Mouse (Mus musculus) kidney, embryonic 16.5 days (tissue): ENCODE measurements around the gene Fkbp14. TPM values are rescaled to one million over a fixed set of nuclear protein-coding genes. Genes with fewer than 3 reads are reported as not detected.

Experiments
- ATAC-seq: fragments of 200-750 bp; cut with Nextera tagmentation; 2 replicates; pipeline ENCODE4 v1.8.0; 2017; ENCODE audit warnings: moderate TSS enrichment; ENCODE audit not compliant: low FRiP score, low TSS enrichment
- H3K27ac ChIP-seq: fragments of 300-500 bp; sonication (generic); 2 replicates; pipeline ENCODE4 v1.5.1; 2014; ENCODE audit warnings: low read length
- H3K27me3 ChIP-seq: fragments of 300-500 bp; sonication (generic); 2 replicates; pipeline ENCODE4 v1.6.1; 2014; ENCODE audit warnings: low read length, control low read depth, mixed read lengths; ENCODE audit not compliant: insufficient read depth
- H3K36me3 ChIP-seq: fragments of 300-500 bp; sonication (generic); 2 replicates; pipeline ENCODE4 v1.6.1; 2014; ENCODE audit warnings: low read length, control low read depth, mixed read lengths; ENCODE audit not compliant: insufficient read depth
- H3K4me1 ChIP-seq: fragments of 300-500 bp; sonication (generic); 2 replicates; pipeline ENCODE4 v1.6.1; 2014; ENCODE audit warnings: low read length, control low read depth, mixed read lengths; ENCODE audit not compliant: insufficient read depth
- H3K4me2 ChIP-seq: fragments of 300-500 bp; sonication (generic); replicated peaks from 2 replicates; pipeline ENCODE4 v1.6.1; 2014; ENCODE audit warnings: low read depth, low read length
- H3K4me3 ChIP-seq: fragments of 300-500 bp; sonication (generic); 2 replicates; pipeline ENCODE4 v1.5.1; 2014; ENCODE audit warnings: mild to moderate bottlenecking, low read length
- H3K9ac ChIP-seq: fragments of 300-500 bp; sonication (generic); replicated peaks from 2 replicates; pipeline ENCODE4 v1.6.1; 2014; ENCODE audit warnings: low read length
- H3K9me3 ChIP-seq: fragments of 300-500 bp; sonication (generic); 2 replicates; pipeline ENCODE4 v1.6.1; 2016; ENCODE audit warnings: low read length, control low read depth
- WGBS: fragments of 180-500 bp; shearing (Covaris S2); extraction: QIAGEN DNeasy Blood & Tissue Kit; methylation state at CpG from one replicate; pipeline ENCODE4 v1.1.7; 2014; 5-methylcytosine and 5-hydroxymethylcytosine counted together
- polyA plus RNA-seq: library from polyadenylated mRNA; unstranded; fragments of >200 nt; fragmentation: Nextera tagmentation; extraction: Ambion mirVana; gene quantifications from 2 replicates; pipeline ENCODE4 v1.2.1, GENCODE M21; 2015

The Fkbp14 gene
- polyA plus RNA-seq, 1 experiment from 2014 or later = 30.9 TPM

GRCm38 (mm10) chr6:54592938-54593535 lies 4.1 kb downstream of the Fkbp14 start:
- no peaks in the 10 kb centered on the region for H3K9me3 ChIP-seq
- peak; percentile 85 for ATAC-seq
- H3K27ac ChIP-seq = peak overlapping the region; percentile 71
- H3K4me2 ChIP-seq = peak overlapping the region; percentile 82
- H3K27me3 ChIP-seq = no peaks in the 10 kb centered on the region
- no peaks in the 10 kb centered on the region for H3K36me3 ChIP-seq
- H3K4me1 ChIP-seq = peaks cover 26% of the 10 kb centered on the region
- WGBS = 0% methylated on average over 20 of the region's 20 CpGs
- H3K4me3 ChIP-seq = peak overlapping the region; percentile 77
- H3K9ac ChIP-seq = peak overlapping the region; percentile 82

- peaks cover 26% of the 10 kb centered on the region for H3K4me1 ChIP-seq
- no peaks in the 10 kb centered on the region for H3K9me3 ChIP-seq
- no peak overlapping the region for H3K27ac ChIP-seq
- peak overlapping the region; percentile 33 for H3K4me3 ChIP-seq
- peak overlapping the region; percentile 49 for H3K4me2 ChIP-seq
- no peaks in the 10 kb centered on the region for H3K27me3 ChIP-seq
- 34% methylated on average over 6 of the region's 6 CpGs for WGBS
- H3K9ac ChIP-seq = 0 out of 2 replicates have a peak overlapping the region, but pooled peaks have one; percentile 39
- no peak for ATAC-seq
- no peaks in the 10 kb centered on the region for H3K36me3 ChIP-seq
Observed at GRCm38 (mm10) chr6:54591778-54592177, 5.3 kb downstream of the Fkbp14 start.

- Histone ChIP-seq H3K36me3 (no peaks in the 10 kb centered on the region), H3K27ac (no peak overlapping the region), H3K4me2 (no peak overlapping the region), H3K4me1 (peaks cover 15% of the 10 kb centered on the region), H3K27me3 (no peaks in the 10 kb centered on the region), H3K4me3 (no peak overlapping the region), H3K9ac (no peak overlapping the region), H3K9me3 (no peaks in the 10 kb centered on the region)
- ATAC-seq = no peak
- WGBS = 97% methylated on average over 2 of the region's 2 CpGs
Observed at GRCm38 (mm10) chr6:54590691-54591090, 6.4 kb downstream of the Fkbp14 start.

GRCm38 (mm10) chr6:54588212-54588611 lies 8.9 kb downstream of the Fkbp14 start:
- 64% methylated on average over 1 of the region's 1 CpGs for WGBS
- Histone ChIP-seq H3K4me3 (no peak overlapping the region), H3K4me2 (no peak overlapping the region), H3K4me1 (peaks cover 7% of the 10 kb centered on the region; the same call in 1 of the 2 replicates), H3K27me3 (no peaks in the 10 kb centered on the region), H3K27ac (no peak overlapping the region), H3K9ac (no peak overlapping the region), H3K36me3 (peaks cover 5% of the 10 kb centered on the region; the same call in 1 of the 2 replicates), H3K9me3 (no peaks in the 10 kb centered on the region)
- no peak for ATAC-seq

- Histone ChIP-seq H3K4me1 (peaks cover 7% of the 10 kb centered on the region; the same call in 1 of the 2 replicates), H3K36me3 (peaks cover 5% of the 10 kb centered on the region; the same call in 1 of the 2 replicates), H3K9ac (no peak overlapping the region), H3K27ac (no peak overlapping the region), H3K9me3 (no peaks in the 10 kb centered on the region), H3K4me2 (no peak overlapping the region), H3K27me3 (no peaks in the 10 kb centered on the region), H3K4me3 (no peak overlapping the region)
- WGBS = 48% methylated on average over 4 of the region's 4 CpGs
- ATAC-seq = no peak
Observed at GRCm38 (mm10) chr6:54587683-54588082, 9.4 kb downstream of the Fkbp14 start.

- peaks cover 5% of the 10 kb centered on the region; the same call in 1 of the 2 replicates for H3K36me3 ChIP-seq
- no peak for ATAC-seq
- no peaks in the 10 kb centered on the region for H3K27me3 ChIP-seq
- no peaks in the 10 kb centered on the region for H3K9me3 ChIP-seq
- no peak overlapping the region for H3K9ac ChIP-seq
- no peak overlapping the region for H3K4me3 ChIP-seq
- H3K27ac ChIP-seq = no peak overlapping the region
- peaks cover 3% of the 10 kb centered on the region; the same call in 1 of the 2 replicates for H3K4me1 ChIP-seq
- no peak overlapping the region for H3K4me2 ChIP-seq
- 81% methylated on average over 8 of the region's 8 CpGs for WGBS
Observed at GRCm38 (mm10) chr6:54586911-54587310, 10.2 kb downstream of the Fkbp14 start.

- WGBS = 36% methylated on average over 2 of the region's 2 CpGs
- Histone ChIP-seq H3K36me3 (peaks cover 5% of the 10 kb centered on the region; the same call in 1 of the 2 replicates), H3K4me2 (no peak overlapping the region), H3K27ac (no peak overlapping the region), H3K4me3 (no peak overlapping the region), H3K9me3 (no peaks in the 10 kb centered on the region), H3K27me3 (no peaks in the 10 kb centered on the region), H3K9ac (no peak overlapping the region), H3K4me1 (no peaks in the 10 kb centered on the region; the same call in 1 of the 2 replicates)
- no peak for ATAC-seq
Observed at GRCm38 (mm10) chr6:54586175-54586574, 10.9 kb downstream of the Fkbp14 start.

GRCm38 (mm10) chr6:54573218-54573955 lies 23.7 kb downstream of the Fkbp14 start:
- 12% methylated on average over 6 of the region's 6 CpGs for whole genome bisulfite sequencing
- H3K4me2 ChIP-seq = peak overlapping the region; percentile 25
- H3K9ac ChIP-seq = no peak overlapping the region
- peaks cover 20% of the 10 kb centered on the region for H3K4me1 ChIP-seq
- ATAC-seq = peak; percentile 69
- no peaks in the 10 kb centered on the region for H3K27me3 ChIP-seq
- no peaks in the 10 kb centered on the region for H3K36me3 ChIP-seq
- H3K4me3 ChIP-seq = no peak overlapping the region
- 0 out of 2 replicates have a peak overlapping the region, but pooled peaks have one; percentile 9 for H3K27ac ChIP-seq
- H3K9me3 ChIP-seq = no peaks in the 10 kb centered on the region

GRCm38 (mm10) chr6:54569776-54570175 lies 27.3 kb downstream of the Fkbp14 start:
- H3K9me3 ChIP-seq = no peaks in the 10 kb centered on the region
- peaks cover 2% of the 10 kb centered on the region; the same call in 1 of the 2 replicates for H3K27me3 ChIP-seq
- no peak for ATAC-seq
- no peaks in the 10 kb centered on the region for H3K36me3 ChIP-seq
- no peak overlapping the region for H3K4me3 ChIP-seq
- no peak overlapping the region for H3K4me2 ChIP-seq
- no peak overlapping the region for H3K9ac ChIP-seq
- H3K27ac ChIP-seq = no peak overlapping the region
- WGBS = 41% methylated on average over 7 of the region's 7 CpGs
- H3K4me1 ChIP-seq = peaks cover 36% of the 10 kb centered on the region

GRCm38 (mm10) chr6:54566546-54566919 lies 30.6 kb downstream of the Fkbp14 start:
- H3K27me3 ChIP-seq = peaks cover 2% of the 10 kb centered on the region; the same call in 1 of the 2 replicates
- ATAC-seq = 0 out of 2 replicates have a peak, but pooled peaks have one; percentile 5
- WGBS = 11% methylated on average over 6 of the region's 6 CpGs
- H3K27ac ChIP-seq = no peak overlapping the region
- H3K9ac ChIP-seq = peak overlapping the region; percentile 58
- peak overlapping the region; percentile 94 for H3K4me2 ChIP-seq
- H3K4me1 ChIP-seq = peaks cover 19% of the 10 kb centered on the region
- peak overlapping the region; percentile 58 for H3K4me3 ChIP-seq
- H3K36me3 ChIP-seq = no peaks in the 10 kb centered on the region
- H3K9me3 ChIP-seq = no peaks in the 10 kb centered on the region
